Mouse (Mus musculus): ENCODE measurements around the gene Pak4.
"Not testable (repeated sequence)": the region's sequence is repeated elsewhere in the genome, so short reads cannot be mapped to it uniquely, and the experiment has no call there.

The Pak4 gene

DNA sequence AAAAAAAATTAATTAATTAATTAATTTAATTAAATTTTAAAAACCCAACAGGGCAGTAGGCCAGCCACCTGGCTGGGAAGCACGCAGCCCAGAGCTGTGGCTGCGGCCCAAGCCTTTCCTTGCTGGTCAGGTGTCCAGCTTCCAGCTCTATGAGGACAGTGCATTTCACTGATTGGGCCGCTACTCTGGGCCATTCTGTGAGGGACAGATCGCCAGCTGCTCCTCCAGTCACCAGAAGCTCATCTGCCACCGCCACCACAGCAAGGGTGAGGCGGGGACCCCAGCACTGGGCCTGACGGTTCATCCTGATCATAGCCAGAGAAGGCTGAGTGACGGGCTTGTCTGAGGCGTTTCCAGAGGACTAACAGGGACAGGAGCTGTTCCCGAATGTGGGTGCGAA, 36.0 kb downstream of the Pak4 start:
- DNase-seq (ENCODE audit: low read depth): no peak

DNA sequence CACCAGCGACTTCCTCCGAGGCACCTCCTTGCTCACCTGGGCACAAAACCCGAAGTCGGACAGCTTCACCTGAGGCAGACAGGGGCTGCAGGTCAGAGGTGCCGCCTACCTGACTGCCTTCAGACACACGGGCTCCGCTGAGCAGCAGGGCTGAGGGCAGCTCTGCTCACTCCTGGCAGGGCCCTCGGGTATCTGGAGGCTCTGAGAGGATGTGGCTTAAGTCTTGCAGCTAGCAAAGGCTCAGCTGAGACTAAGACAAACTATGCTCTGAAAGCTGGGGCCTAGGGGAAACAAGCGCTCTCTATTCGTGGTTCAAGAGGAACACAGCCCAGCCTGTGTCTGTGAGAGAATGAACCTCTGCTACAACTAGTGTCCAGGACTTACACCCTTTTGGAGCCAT, 37.1 kb downstream of the Pak4 start:
- DNase-seq (ENCODE audit: low read depth): no peak

DNA sequence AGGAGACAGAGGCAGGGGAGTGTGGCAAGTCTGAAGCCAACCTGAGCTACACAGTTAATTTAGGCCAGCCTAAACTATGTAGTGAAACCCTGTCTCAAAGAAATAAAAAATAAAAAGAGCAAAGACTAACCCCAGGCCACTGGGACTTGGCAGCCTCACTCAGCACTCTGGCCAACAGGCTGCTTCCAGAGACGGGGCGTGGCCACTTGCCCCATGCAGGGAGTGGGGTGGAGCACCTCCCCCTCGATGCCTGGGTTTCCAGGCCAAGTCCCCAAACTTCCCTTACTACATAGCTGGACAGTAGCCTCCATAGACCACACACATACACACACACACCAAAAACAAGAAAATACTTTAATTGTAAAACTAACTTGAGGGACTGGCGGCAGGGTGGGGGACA, 39.5 kb downstream of the Pak4 start:
- DNase-seq (ENCODE audit: low read depth): no peak

DNA sequence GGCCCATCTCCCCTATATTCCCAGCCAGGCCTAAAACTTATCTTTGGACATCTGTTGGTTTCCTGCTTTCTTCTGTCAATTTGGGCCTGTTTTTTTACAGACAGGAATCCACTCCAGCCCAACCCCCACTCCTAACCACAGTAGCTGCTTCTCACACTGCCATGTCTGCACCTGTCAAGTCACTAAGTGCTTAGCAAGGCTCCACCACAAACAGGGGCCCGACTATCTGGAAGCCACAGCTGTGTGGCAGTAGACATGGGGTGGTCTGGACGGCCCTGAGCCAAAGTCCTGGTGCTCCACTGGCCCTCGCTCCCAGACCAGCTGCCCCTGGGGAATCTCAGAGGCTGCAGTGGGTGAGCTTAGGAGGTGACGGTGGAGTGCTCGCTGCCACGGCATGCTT, 40.3 kb downstream of the Pak4 start:
- DNase-seq (ENCODE audit: low read depth): no peak

DNA sequence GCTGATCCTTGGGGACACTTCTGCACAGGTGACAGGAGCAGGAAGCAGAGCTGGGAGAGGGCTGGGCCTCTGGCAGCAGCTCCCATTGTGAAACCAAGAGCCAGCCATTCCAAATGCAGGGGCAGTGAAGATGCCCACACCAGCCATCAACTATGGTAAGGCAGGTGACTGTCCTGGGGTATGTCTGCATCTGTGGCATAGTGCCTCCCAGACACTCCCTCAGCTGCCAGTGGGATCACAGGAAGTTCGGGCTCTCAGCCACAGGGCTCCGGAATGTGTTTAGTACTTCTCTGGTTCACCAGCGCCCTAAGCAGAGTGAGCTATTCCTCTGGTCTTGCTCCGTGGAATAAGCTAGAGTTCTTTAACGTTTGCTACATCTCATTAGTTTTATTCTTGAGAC, 40.9 kb downstream of the Pak4 start:
- no peak for DNase-seq (ENCODE audit: low read depth)

DNA sequence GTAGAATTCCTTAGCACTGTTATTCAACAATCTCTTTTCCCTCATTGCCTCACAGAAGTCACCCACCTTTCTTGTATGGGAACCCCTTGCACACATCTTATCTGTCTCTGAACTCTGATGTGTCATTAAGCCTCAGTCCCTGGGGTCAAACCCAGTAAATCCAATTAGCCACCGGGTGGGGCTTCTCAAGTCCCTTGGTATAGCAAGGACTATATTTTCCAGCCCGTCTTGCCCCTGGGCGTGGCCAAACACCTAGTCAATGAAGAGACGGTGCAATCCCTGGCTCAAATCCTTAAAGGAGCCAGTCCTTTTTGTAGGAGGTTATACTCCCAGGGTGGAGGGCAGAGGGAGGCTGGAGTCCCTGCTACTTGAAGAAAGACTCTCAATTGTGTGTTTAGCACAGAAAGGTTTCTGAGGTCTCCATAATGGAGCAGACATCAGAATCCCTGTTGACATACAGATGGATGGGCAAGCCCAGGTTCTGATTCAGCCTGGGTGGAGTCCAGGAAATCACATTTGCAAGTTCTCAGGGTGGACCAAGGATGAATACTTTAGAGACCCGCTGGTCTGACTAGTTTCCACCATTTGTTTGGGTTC, 41.9 kb downstream of the Pak4 start:
- DNase-seq (ENCODE audit: low read depth): no peak

DNA sequence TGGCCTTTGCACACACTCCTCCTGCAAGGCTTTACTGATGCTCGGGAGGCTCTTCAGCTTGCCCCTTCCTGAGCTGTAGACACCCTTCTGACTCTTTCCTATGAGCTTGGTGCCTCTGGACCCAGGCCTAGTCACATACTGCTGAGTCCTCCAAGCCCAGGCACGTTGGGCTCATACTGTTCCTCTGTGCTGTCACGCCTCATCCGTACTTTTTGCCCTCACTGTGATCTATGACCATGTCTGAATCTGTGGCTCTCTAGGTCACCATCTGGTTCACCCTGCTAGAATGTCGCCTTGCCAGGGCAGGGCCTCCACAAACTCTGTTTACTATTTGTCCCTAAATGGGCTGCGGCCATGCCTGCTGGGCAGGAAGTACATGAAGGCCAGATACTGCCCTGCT, 44.9 kb downstream of the Pak4 start:
- DNase-seq (ENCODE audit: low read depth): no peak

DNA sequence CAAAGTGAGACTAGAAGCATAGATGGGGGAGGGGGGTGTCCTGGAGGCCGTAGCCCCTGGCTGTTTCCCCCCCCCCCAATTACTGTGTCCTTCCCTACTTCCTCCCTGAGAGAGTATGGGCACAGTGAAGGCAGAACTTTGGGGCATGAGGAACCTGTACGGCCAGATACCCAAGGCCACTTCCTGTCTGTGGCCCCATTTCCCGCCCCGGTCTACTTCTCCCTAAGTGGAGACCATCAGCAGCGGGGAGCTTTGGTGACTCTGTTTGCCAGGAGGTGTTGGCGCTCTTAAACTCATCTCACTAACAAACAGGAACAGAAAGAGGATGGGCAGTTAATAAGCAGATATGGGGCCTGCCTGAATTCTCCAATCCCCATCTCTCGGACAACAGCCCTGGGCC, 50.4 kb downstream of the Pak4 start:
- no peak for DNase-seq (ENCODE audit: low read depth)

DNA sequence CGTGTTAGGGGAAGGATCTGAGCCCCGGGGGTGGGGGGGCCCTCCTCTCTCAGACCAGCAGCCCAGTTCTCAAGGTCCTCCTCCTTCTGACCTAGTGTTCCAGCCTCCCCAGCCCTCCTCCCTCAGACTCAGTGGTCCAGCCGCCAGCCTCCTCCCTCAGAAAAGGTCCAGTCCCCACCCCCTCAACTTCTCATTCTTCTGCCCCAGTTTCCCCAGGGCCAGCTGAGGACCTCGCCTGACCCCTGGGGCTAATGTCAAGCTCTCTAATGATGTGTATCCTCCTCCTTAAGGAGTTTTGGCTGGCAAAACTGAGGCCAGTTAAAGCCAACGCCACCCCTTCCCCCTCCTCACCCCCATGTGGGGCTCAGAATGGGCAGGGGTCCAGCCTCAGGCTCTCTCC, 50.8 kb downstream of the Pak4 start, which contains the start of gene Nccrp1:
TSS of gene Nccrp1 (minus strand) at position 101 of the 400 bp plus-strand sequence.
- DNase-seq (ENCODE audit: low read depth): no peak

DNA sequence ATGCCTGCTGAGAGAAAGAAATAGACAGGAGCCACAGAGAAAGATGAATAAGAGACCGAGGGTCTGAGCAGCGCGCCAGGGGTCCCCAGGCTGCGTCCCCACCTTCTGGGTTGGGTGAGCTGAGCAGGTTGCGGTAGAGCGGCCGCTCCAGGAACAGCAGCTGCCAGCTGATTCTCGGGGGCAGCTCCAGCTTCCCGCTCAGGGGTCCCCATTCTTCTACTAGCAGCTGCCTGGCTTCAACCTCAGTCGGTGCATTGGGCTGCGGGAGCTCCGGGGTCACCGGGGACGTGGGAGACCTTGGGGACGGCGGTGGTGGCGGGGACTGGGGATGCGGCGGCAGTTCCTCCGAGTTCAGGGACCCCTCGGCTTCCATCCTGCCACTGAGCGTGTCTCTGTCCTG, 51.3 kb downstream of the Pak4 start:
- no peak for DNase-seq (ENCODE audit: low read depth)

DNA sequence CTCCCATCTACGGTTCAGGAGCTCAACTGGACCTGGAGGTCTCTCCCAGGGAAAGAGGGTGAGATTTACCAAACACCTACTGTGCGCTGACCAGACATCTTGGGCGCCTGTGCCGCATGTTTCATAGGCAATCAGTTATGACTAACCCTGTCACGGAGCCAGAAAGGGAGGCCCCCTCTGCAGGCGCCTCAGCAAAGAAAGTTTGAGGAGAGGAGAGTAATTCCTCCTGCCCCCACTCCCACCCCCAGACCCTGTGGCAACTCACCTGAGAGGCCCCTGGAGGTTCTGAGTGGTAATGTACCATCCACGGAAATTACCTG, 52.1 kb downstream of the Pak4 start:
- DNase-seq (ENCODE audit: low read depth): no peak

DNA sequence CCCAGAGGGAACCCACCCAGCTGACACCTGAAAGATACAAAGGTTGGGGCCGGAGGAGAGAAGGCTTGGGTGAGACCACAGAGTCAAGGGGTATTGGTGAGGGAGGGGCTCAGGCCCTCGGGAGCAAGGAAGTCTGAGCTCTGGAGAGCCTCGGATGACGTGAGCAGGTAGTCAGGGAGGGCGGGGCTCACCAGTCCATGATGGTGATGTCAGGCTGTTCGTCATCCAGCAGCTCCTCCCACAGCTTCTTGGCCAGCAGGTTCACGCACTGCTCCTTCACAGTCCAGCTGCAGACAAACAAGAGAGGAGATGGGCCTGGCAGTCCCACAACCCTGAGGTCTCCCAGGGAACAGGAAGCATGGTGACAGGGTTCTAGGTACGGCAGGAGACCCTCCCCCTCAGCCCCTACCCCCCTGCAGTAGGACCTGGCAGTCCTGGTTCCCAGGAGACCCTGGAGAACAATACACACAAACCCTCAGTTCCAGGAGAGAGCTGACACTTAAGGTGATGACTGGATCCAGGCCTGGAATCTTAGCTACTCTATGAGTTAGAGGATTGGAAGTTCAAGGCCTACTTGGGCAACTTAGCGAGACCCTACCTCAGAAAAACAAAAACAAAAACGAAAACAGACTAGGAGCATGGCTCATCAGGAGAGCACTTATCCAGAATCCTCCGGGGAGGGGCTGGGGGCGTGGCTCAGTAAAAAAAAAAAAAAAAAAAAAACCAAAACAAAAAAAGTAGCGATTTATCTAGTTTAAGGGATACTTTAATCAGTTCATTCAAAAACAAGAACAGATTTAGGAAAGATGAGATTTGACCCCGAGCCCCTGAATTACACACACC, 52.7 kb downstream of the Pak4 start:
- peak; percentile 24 for DNase-seq (ENCODE audit: low read depth)

DNA sequence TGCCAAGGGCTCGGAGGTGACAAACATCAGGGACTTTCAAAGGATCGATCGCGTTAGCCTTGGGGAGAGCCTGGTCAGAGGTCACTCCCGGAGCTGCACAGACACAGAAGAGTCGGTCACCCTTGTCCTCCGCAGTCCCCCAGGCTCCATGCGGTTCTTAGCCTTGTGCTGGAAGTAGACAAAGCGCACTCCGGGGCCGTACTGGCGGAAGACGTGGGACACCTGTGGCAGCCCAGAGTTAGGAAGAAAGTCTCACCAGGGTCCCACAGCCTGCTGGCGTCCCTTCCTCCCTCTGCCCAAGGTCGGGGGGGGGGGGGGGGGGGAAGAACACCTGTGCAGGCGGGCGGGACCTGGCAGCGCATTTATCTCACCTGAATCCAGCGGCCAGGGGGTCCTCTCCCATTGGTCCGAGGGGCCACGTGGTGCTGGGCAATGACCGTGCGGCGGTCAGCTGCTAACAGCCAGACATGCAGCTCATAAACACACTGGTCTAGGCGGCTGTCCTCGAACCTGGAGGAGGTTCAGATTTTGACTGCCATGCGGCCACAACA, 53.9 kb downstream of the Pak4 start:
- no peak for DNase-seq (ENCODE audit: low read depth)

DNA sequence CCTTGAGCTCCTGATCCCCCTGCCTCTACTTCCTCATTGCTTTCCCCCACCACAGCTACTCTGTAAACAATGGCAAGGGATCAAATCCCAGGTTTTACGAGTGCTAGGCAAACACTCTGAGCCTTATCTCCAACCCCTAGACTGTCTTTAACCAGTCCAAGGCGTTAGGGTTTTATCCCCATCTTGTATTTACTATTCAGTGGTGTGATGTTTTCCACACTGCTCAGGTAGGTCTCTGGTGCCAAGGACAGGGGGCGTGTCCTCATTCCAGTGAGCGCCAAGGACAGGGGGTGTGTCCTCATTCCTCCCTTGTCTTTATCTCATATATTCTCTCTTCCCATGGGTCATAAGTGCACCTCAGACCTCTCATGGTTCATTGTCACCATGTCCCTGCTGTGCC, 57.5 kb downstream of the Pak4 start, which contains the start of gene Sycn:
TSS of gene Sycn (plus strand) at position 360 of the 400 bp plus-strand sequence.
- no peak for DNase-seq (ENCODE audit: low read depth)

DNA sequence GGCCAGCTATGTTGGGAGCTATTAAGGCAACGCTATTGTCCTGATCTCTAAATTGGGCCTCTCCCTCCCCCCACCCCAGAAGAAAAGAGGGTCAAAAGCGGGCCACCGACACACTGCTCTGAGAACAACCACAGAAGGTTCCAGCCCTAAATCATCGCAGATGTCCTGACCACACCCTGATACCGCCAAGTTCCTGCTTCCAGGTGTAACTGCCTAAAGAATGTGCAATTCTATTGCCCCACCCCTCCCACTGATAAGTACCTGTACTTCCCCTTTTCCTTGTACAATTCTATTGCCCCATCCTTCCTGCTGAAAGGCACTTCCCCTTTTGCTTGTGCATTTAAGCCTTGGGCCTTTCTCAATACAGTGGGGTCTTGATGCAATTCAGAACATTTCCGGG, 59.1 kb downstream of the Pak4 start:
- DNase-seq (ENCODE audit: low read depth): not testable (repeated sequence)

DNA sequence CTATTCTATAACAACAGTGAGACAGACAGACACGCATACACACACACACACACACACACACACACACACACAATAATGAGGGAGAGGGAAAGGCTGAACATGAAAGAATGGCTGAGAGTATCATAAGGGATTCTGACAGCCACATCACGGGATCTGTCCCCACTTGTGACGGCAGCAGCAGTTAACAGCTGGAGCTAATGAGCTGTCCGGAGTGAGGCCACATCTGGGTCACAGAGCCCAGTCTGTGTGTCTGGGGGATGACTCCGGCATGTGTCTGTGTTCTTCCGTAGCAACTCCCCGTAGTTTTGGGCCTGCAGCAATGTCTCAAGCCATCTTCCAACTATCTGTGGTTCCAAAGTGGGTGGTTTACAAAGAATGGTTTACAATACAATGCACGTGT, 66.0 kb downstream of the Pak4 start:
- DNase-seq (ENCODE audit: low read depth): no peak

DNA sequence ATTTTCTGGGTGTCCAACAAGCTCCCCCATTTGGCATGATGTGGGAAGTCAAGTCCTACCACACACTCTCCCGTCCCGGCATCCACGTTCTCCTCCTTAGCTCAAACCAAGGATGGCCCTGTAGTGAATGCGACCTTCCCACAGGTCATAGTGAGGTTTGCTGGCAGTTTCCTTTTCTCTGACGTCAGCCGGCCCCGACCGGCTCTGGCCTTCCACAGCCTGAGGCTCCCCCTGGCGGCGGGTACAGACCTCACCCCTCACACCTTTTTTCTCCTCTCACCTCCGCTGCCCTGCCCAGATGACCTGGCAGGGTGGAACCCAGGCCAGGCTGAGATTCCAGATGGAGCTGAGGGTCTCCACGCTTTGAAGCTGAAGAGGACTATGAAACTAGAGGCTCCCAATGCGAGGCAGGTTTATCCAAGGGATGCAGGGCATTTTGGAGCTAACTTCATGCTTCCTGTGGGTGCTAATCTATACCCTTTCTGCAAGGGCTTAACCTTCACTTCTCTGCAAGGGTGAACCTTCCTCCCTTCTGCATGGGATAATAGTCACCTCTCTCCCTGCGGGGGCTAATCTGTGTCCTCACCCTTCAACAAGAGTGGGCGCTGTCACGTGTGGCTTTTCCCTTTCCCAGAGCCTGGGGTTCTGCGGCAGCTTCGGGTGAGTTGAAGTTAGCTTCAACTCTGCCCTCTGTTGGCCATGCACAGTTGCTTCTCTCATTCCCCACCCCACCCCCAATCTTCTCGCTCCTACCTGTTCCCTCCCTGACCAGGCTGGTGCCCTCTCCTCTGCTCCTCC, 69.9 kb downstream of the Pak4 start:
- DNase-seq (ENCODE audit: low read depth): peak; percentile 76

DNA sequence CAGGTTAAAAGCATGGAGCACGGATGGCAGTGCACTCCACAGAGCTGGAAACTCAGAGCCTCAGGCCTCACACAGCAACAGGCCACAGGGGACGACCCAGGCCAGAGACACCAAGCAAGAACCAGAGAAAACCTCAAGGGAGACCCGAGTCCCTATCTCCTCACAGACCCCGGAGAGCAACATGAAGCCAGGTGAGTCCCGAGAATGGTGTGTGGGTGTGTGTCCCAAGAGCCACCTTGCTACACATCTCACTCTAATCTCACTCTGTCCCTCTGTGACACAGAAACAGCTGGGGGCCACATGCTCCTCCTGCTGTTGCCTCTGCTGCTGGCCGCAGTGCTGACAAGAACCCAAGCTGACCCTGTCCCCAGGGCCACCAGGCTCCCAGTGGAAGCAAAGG, 75.4 kb downstream of the Pak4 start, which contains the start of gene Ifnl3:
TSS of gene Ifnl3 (plus strand) at position 301 of the 400 bp plus-strand sequence.
- DNase-seq (ENCODE audit: low read depth): not testable (repeated sequence)

DNA sequence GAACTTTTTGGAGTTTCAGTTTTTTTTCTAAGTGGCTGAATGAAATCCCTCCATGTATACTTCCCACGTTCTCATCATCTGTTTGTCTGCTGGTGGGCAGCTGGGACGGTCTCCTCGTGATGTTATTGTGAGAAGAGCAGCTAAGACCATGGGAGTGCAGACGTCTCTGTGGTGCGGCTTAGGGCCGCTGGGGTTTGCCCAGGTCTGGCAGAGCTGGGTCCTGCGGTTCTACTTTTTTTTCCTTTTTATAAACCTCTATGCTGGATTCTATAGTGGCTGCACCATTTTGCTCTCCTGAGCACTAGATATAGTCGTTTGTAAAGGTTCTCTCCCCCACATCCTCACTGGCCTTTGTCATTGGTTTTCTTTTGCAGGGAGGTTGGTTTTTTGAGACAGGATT, 86.5 kb downstream of the Pak4 start:
- DNase-seq (ENCODE audit: low read depth): no peak

DNA sequence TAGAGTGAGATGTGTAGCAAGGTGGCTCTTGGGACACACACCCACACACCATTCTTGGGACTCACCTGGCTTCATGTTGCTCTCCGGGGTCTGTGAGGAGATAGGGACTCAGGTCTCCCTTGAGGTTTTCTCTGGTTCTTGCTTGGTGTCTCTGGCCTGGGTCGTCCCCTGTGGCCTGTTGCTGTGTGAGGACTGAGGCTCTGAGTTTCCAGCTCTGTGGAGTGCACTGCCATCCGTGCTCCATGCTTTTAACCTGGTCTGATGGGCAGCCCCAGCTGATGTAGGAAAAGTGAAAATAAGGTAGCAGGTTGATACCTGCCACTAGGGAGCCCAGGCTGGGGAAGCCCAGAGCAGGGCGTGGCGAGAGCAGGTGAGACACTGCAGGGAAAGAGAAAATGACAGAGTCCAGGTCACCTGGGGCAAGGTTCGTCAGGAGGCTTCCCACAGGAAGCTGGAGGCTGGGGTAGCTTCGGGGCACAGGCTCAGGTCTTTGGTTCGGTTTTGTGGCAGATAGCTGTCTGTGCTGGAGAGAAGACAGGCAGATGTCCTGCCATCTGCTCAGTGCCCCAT, 87.5 kb downstream of the Pak4 start, which contains the start of gene Ifnl2:
TSS of gene Ifnl2 (minus strand) at position 51 of the 570 bp plus-strand sequence.
- not testable (repeated sequence) for DNase-seq (ENCODE audit: low read depth)

DNA sequence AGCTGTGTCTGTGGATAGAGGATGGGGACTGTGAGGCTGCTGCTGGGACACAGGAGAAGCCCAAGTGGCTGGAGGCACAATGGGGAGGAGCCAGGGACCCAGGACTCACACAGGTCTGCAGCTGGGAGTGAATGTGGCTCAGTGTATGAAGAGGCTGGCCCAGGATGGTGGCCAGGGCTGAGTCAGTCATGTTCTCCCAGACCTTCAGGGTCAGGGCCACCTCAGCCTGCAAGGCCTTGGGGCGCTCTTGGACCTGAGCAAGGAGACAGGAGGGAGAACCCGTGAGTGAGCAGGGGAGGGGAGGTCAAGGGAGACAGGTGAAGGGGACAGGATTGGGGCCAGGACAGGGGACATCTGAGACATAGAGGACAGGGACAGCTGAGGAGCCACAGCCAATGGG, 88.9 kb downstream of the Pak4 start:
- not testable (repeated sequence) for DNase-seq (ENCODE audit: low read depth)

Data from c-Kit-positive CD71-negative TER-119-negative erythroid progenitor cells, embryonic 14.5 days (primary cell).